Mouse (Mus musculus) hindbrain, embryonic 12.5 days (tissue): Measurements from ENCODE around the gene Fam129a. TPM values are rescaled to one million over a fixed set of nuclear protein-coding genes. Genes with fewer than 3 reads are reported as not detected.
A peak's percentile ranks its signal among the peaks of the same experiment; 100 is the strongest.

Source experiments
- ATAC-seq: fragments of 200-750 bp; cut with Nextera tagmentation; 2 replicates; pipeline ENCODE4 v1.8.0; 2017; ENCODE audit warnings: moderate TSS enrichment; ENCODE audit not compliant: low FRiP score
- H3K27ac ChIP-seq: fragments of 300-500 bp; sonication (generic); 2 replicates; pipeline ENCODE4 v1.5.1; 2016; ENCODE audit warnings: mild to moderate bottlenecking
- H3K27me3 ChIP-seq: fragments of 300-500 bp; sonication (generic); 2 replicates; pipeline ENCODE4 v1.6.1; 2016; ENCODE audit warnings: mild to moderate bottlenecking
- H3K36me3 ChIP-seq: fragments of 300-500 bp; sonication (generic); 2 replicates; pipeline ENCODE4 v1.6.1; 2016; ENCODE audit warnings: mild to moderate bottlenecking
- H3K4me1 ChIP-seq: fragments of 300-500 bp; sonication (generic); 2 replicates; pipeline ENCODE4 v1.6.1; 2016
- H3K4me2 ChIP-seq: fragments of 300-500 bp; sonication (generic); replicated peaks from 2 replicates; pipeline ENCODE4 v1.6.1; 2016; ENCODE audit warnings: mild to moderate bottlenecking
- H3K4me3 ChIP-seq: fragments of 300-500 bp; sonication (generic); 2 replicates; pipeline ENCODE4 v1.5.1; 2016; ENCODE audit warnings: mild to moderate bottlenecking
- H3K9ac ChIP-seq: fragments of 300-500 bp; sonication (generic); 2 replicates; pipeline ENCODE4 v1.6.1; 2016; ENCODE audit warnings: mild to moderate bottlenecking, moderate library complexity
- H3K9me3 ChIP-seq: fragments of 300-500 bp; sonication (generic); replicated peaks from 2 replicates; pipeline ENCODE4 v1.6.1; 2016; ENCODE audit warnings: mild to moderate bottlenecking
- WGBS: fragments of 180-500 bp; shearing (Covaris S2); methylation state at CpG from one replicate; pipeline ENCODE4 v1.1.7; 2016; 5-methylcytosine and 5-hydroxymethylcytosine counted together
- polyA plus RNA-seq: library from polyadenylated mRNA; unstranded; fragments of >200 nt; fragmentation: Nextera tagmentation; extraction: Ambion mirVana; gene quantifications from 2 replicates; pipeline ENCODE4 v1.2.1, GENCODE M21; 2016

The Fam129a gene
- polyA plus RNA-seq, 1 experiment from 2014 or later = 1.2 TPM

DNA sequence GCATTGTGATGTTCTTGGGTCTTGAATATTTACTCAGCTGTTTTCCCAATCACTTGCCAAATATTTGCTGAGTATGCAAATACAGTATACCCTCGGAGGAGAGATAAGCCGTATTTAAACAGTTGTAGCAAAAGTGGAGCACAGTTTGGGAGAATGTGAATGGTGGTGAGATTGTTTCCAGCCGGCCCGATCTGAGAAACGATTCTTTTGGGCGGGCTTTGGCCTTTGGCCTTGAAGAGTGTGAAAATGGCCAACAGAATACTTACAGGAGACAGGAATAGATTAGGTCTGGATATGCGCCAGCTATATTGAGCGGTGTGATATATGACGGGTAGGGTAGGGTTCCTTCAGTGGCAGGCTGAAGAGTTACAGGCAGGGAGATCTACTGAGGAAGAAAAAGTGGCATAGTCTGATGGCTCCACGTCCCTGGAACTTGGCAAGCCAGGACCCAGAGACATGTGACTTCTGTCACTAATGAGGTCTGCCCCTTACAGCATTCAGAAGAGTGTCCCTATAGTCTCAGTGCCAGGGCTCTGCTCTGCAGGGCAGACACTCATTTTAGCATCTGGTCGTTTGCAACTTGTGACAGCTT, 60.8 kb downstream of the Fam129a start:
- ATAC-seq = peak; percentile 49; the same call in 1 of the 2 replicates
- Histone ChIP-seq H3K9me3 (no peaks in the 10 kb centered on the region), H3K9ac (no peak overlapping the region), H3K27ac (no peak overlapping the region), H3K4me3 (no peak overlapping the region), H3K36me3 (no peaks in the 10 kb centered on the region), H3K4me1 (peaks cover 18% of the 10 kb centered on the region; the same call in 1 of the 2 replicates), H3K27me3 (no peaks in the 10 kb centered on the region), H3K4me2 (no peak overlapping the region)
- 72% methylated on average over 11 of the region's 11 CpGs for WGBS

DNA sequence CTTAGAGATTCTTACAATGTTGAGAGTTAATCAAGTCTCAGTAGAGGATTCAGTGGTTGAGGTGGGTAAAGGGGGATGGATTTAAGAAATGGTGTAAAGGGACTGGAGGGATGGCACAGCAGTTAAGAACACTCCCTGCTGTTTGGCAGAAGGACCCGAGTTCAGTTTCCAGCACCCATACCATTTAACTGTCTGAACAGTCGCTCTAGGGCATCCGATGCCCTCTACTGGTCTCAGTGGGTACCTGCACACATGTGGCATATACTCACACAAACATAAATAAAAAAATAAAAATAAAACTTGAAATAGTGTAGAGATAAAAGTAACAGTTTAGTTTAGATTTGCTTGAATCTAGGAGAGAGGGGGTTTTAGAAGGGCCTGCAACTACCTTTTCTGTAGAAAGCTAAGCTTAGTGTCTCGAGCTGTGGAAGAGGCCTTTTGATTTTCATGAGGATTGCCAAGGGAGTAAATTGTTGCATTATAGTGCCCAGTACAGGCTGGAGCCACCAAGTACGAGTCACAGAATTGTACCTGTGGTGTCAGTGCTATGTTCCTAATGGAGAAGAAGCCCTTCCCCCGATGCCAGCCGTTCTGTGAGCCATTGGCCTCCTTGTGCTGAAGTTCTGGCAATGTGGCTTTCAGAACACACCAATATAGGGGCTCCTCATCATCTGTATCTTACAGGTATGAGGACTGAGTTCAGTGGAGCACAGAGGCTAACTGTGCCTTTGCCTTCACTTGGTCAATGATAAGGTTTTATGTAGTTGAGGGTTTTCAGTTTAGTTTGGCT, 61.8 kb downstream of the Fam129a start:
- WGBS = 93% methylated on average over 7 of the region's 7 CpGs

DNA sequence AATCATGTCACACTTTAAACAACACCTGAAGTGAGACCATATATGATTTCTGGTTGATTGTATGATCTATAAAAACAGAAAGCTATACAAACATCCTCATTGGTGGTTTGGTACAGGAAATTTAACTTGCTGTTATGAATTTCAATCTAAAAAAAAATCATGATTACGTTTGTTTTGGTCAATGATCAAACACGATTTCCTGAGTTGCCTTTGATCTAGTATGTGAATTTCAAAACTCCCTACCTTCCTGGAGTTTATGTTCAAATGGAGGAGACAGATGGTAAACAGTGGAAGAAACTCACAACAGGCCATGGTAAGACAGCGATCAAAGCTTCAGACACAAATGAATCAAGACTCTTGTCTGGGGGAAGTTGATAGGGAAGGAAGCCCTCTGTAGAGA, 65.7 kb downstream of the Fam129a start:
- 93% methylated on average over 3 of the region's 3 CpGs for WGBS
- H3K9me3 ChIP-seq = peaks cover 7% of the 10 kb centered on the region; the same call in 1 of the 2 replicates
- H3K4me1 ChIP-seq = 0 out of 2 replicates have a peak, but pooled peaks cover 2% of the 10 kb centered on the region
- no peak overlapping the region for H3K9ac ChIP-seq
- no peak overlapping the region for H3K27ac ChIP-seq
- no peak overlapping the region for H3K4me2 ChIP-seq
- H3K4me3 ChIP-seq = no peak overlapping the region
- H3K27me3 ChIP-seq = no peaks in the 10 kb centered on the region
- no peak for ATAC-seq
- no peaks in the 10 kb centered on the region for H3K36me3 ChIP-seq

More for the DNA sequence above, 61.8 kb downstream of the Fam129a start:
- ATAC-seq = no peak
- peaks cover 18% of the 10 kb centered on the region; the same call in 1 of the 2 replicates for H3K4me1 ChIP-seq
- no peaks in the 10 kb centered on the region for H3K36me3 ChIP-seq
- H3K9ac ChIP-seq = no peak overlapping the region
- H3K27ac ChIP-seq = no peak overlapping the region
- H3K9me3 ChIP-seq = no peaks in the 10 kb centered on the region
- no peak overlapping the region for H3K4me2 ChIP-seq
- no peaks in the 10 kb centered on the region for H3K27me3 ChIP-seq
- H3K4me3 ChIP-seq = no peak overlapping the region

DNA sequence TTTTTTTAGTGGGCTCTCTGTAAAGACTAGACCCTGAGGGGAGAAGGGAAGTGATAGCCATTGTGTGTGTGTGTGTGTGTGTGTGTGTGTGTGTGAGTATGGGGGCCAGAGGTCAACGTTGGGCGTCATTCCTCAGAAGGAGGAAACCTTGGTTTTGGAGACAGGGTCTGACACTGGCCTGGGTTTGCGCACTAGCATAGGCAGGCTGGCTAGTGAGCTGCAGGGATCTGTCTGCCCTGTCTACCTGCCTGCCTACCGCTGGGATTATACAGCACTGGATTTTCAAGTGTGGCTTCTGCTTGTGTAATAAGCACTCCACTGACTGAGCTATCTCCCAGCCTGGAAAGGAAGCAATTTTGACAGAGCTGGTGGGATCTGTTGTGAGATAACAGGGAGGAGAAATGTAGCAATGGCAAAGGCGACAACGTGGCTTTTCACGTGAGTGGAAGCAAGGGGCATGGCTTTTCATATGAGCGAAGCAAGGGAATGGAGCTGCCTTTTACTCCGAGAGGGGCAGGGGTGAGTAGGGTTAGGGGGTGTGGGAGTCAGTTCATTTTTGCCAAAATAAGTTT, 66.5 kb downstream of the Fam129a start:
- WGBS = 89% methylated on average over 9 of the region's 9 CpGs
- no peaks in the 10 kb centered on the region for H3K4me1 ChIP-seq
- ATAC-seq = no peak
- H3K4me2 ChIP-seq = no peak overlapping the region
- H3K36me3 ChIP-seq = no peaks in the 10 kb centered on the region
- H3K4me3 ChIP-seq = no peak overlapping the region
- peaks cover 7% of the 10 kb centered on the region; the same call in 1 of the 2 replicates for H3K9me3 ChIP-seq
- H3K27me3 ChIP-seq = no peaks in the 10 kb centered on the region
- no peak overlapping the region for H3K27ac ChIP-seq
- H3K9ac ChIP-seq = no peak overlapping the region

DNA sequence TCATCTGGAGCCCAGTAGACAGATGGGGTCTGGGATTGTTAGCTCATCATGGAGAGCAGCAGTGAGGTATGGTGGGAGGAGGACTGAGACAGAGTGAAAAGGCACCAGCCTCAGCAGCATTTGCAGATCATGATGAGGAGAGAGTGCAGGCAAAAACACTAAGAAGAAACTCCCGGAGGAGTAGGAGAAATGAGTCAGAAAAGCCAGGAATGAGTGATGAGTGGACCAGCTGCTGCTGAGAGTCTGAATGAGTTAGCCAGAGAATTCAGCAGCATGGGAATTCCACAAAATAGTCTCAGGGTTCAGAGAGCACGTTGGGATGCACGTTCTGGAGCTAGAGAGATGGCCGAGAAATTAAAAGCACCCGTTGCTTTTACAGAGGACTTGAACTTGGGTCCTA, 67.4 kb downstream of the Fam129a start:
- Histone ChIP-seq H3K9ac (no peak overlapping the region), H3K36me3 (no peaks in the 10 kb centered on the region), H3K4me2 (no peak overlapping the region), H3K9me3 (peaks cover 7% of the 10 kb centered on the region; the same call in 1 of the 2 replicates), H3K4me3 (no peak overlapping the region), H3K27ac (no peak overlapping the region), H3K4me1 (no peaks in the 10 kb centered on the region), H3K27me3 (no peaks in the 10 kb centered on the region)
- 88% methylated on average over 5 of the region's 5 CpGs for WGBS
- no peak for ATAC-seq

DNA sequence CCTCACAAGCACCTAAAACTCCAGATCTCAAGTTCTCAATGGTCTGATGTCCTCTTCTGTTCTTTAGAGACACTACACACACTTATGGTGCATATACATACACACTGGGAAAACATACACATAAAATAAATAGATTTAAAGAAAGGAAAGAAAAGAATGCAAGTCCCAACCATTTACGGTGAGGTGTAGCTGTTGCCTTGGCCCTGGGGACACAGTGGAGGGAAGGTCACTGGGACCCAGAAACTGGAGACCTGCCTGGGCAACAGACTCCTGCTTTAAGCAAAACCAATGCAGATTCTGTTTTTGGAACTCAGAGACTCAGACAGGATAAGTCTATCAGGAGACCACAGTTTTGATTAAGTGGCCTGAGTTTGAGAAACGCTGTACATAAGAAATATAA, 67.8 kb downstream of the Fam129a start:
- Histone ChIP-seq H3K4me1 (no peaks in the 10 kb centered on the region), H3K36me3 (no peaks in the 10 kb centered on the region), H3K4me2 (no peak overlapping the region), H3K9me3 (peaks cover 7% of the 10 kb centered on the region; the same call in 1 of the 2 replicates), H3K4me3 (no peak overlapping the region), H3K27me3 (no peaks in the 10 kb centered on the region), H3K9ac (no peak overlapping the region), H3K27ac (no peak overlapping the region)
- ATAC-seq = no peak
- 96% methylated on average over 2 of the region's 2 CpGs for WGBS

DNA sequence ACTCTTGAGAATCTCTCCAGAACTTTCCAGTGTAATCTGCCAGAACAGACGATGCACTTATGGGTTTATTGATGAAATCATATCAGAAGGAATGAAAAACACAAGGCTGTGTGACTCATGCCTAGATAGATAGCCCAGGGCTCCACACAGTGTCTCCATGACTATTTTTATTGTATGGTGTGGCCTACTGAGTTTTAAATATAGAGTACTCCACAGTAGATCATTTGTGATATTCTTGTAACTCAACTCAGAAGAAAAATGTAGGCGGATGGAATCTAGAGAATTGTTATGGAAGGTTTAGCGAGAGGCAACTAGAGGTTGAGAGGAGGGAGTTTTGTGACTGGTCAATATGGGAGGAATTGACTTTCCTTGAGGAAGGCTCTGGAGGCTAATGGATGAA, 75.4 kb downstream of the Fam129a start:
- Histone ChIP-seq H3K9ac (no peak overlapping the region), H3K27ac (no peak overlapping the region), H3K4me2 (no peak overlapping the region), H3K4me3 (no peak overlapping the region), H3K4me1 (no peaks in the 10 kb centered on the region), H3K36me3 (no peaks in the 10 kb centered on the region), H3K27me3 (no peaks in the 10 kb centered on the region), H3K9me3 (no peaks in the 10 kb centered on the region)
- ATAC-seq = no peak
- WGBS = 85% methylated on average over 3 of the region's 3 CpGs

DNA sequence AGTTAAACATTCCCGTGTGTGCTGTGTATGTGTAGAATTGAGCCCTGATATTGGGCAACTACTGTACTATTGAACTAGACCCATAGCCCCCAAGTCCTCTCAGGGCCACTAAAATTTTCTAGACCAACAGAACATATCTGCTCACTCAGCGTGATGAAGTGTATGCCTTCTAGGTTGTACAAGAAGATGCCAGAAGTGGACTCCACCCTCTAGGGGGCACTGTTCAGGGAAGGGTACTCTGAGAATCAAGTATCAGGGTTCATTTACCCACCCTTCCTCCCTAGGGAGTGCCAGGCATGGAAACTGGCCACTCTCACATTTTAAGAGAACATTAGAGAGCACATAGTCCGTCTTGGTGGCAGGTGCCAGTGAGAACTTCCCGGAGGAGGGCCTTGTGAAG, 77.1 kb downstream of the Fam129a start:
- H3K4me1 ChIP-seq = no peaks in the 10 kb centered on the region
- no peak overlapping the region for H3K4me2 ChIP-seq
- ATAC-seq = no peak
- no peak overlapping the region for H3K4me3 ChIP-seq
- 88% methylated on average over 4 of the region's 4 CpGs for WGBS
- no peaks in the 10 kb centered on the region for H3K9me3 ChIP-seq
- no peaks in the 10 kb centered on the region for H3K36me3 ChIP-seq
- no peaks in the 10 kb centered on the region for H3K27me3 ChIP-seq
- no peak overlapping the region for H3K9ac ChIP-seq
- no peak overlapping the region for H3K27ac ChIP-seq

DNA sequence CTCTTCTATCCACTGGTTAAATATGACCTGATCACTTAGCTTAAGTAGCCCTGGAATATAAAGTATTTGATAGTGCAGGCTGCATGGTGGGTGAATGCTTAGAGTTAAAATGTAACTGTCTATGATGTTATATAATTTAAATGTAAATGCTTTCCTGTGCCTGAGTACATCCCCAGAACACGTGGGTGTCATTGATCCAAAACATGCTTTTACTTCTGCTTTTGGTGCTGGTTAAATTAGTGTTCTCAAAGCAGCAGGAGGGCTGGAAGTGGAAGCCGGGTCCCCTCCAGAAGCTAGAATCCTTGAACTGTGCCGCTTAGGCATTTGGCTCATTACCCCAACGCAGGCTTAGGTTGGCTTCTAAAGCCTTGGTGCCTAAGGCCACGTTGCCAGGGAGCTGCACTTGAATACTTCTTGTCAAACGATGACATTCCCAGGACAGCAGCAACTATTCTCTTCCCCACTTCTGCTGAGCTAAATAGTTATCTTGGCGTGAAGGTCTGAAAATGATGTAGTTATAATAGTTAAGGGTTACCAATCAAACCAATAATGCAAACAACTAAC, 86.1 kb downstream of the Fam129a start:
- Histone ChIP-seq H3K4me3 (no peak overlapping the region), H3K4me2 (no peak overlapping the region), H3K27ac (no peak overlapping the region), H3K9ac (no peak overlapping the region), H3K9me3 (no peaks in the 10 kb centered on the region), H3K36me3 (no peaks in the 10 kb centered on the region), H3K4me1 (0 out of 2 replicates have a peak, but pooled peaks cover 3% of the 10 kb centered on the region), H3K27me3 (no peaks in the 10 kb centered on the region)
- ATAC-seq = no peak
- 62% methylated on average over 7 of the region's 7 CpGs for WGBS

DNA sequence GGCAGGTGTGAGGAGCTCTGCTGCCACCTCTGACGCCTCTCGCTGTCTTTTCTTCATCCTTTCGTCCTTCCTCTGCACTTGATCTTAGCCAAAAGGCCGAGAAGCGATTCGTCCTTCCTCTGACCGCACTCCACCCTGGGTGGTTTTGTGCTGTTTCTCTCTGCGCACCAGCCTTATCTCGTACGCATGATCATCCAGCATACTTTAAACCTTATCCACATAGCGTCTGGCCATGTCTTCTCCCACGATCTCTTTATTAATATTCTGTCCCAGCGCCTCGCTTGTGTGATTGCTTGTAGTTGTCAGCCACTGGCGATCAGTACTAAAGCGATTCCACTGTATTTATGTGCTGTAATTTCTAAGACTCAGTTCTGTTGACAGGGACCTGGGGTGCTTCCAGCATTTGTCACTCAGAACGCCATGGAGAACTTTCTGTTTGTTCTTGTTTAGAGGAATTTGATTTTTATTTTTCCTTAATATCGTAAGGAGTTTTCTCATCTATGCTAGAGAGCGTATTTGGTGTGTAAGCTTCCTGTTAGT, 87.4 kb downstream of the Fam129a start:
- H3K27ac ChIP-seq = no peak overlapping the region
- no peaks in the 10 kb centered on the region for H3K27me3 ChIP-seq
- no peak overlapping the region for H3K4me2 ChIP-seq
- no peak for ATAC-seq
- H3K9ac ChIP-seq = no peak overlapping the region
- H3K36me3 ChIP-seq = no peaks in the 10 kb centered on the region
- H3K4me1 ChIP-seq = 0 out of 2 replicates have a peak, but pooled peaks cover 3% of the 10 kb centered on the region
- no peaks in the 10 kb centered on the region for H3K9me3 ChIP-seq
- H3K4me3 ChIP-seq = no peak overlapping the region
- 88% methylated on average over 19 of the region's 19 CpGs for WGBS

DNA sequence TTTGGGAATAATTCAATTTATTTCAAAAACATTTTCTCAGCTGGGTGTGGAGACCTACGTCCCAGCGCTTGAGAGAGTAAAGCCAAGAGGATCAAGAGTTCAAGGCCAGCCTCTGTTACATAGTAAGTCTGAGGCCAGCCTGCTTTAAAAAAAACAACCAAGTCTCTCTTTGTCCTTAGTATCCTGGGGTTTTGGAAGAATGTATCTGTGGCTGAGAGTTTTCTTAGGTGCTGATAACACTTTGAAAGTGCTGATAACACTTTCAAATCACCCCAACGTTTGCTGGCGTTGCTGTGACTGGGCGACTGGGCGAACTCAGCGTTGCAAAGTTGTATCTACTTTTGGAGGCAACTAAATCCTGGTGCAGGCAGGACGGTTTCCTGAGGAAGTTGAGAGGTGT, 88.7 kb downstream of the Fam129a start:
- Histone ChIP-seq H3K36me3 (no peaks in the 10 kb centered on the region), H3K4me3 (no peak overlapping the region), H3K9me3 (no peaks in the 10 kb centered on the region), H3K27me3 (no peaks in the 10 kb centered on the region), H3K4me2 (no peak overlapping the region), H3K9ac (no peak overlapping the region), H3K27ac (no peak overlapping the region), H3K4me1 (0 out of 2 replicates have a peak, but pooled peaks cover 3% of the 10 kb centered on the region)
- ATAC-seq = no peak
- 86% methylated on average over 8 of the region's 8 CpGs for WGBS

DNA sequence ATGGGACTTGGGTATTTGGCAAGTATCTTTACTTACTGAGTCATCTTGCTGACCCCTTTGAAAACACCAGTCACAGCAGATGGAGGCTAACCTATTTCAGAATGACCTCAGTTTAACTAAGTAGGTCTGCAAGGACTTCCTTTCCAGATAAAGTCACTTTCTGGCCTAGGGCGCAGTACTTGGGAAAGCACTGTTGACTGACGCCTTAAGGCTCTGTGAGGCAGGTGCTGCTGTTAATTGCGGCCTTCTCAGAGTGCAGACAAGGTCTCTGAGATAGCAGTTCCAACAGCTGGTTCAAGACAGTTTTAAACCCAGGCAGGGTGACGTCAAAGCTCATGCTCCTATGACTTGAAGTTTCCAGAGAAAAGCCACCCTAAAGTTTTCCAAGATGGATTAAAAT, 89.3 kb downstream of the Fam129a start:
- Histone ChIP-seq H3K27ac (no peak overlapping the region), H3K4me1 (0 out of 2 replicates have a peak, but pooled peaks cover 3% of the 10 kb centered on the region), H3K27me3 (no peaks in the 10 kb centered on the region), H3K9ac (no peak overlapping the region), H3K4me3 (no peak overlapping the region), H3K36me3 (no peaks in the 10 kb centered on the region), H3K9me3 (no peaks in the 10 kb centered on the region), H3K4me2 (no peak overlapping the region)
- 87% methylated on average over 4 of the region's 4 CpGs for WGBS
- no peak for ATAC-seq
